Mouse (Mus musculus) layer of hippocampus, adult 9-10 months (tissue): ENCODE results near the gene Dmac2.
A peak's percentile ranks its signal among the peaks of the same experiment; 100 is the strongest.

Experiments
- DNase-seq: peaks from one replicate; pipeline ENCODE4 v3.0.0; 2022; ENCODE audit warnings: low spot score

Dmac2 gene

DNA sequence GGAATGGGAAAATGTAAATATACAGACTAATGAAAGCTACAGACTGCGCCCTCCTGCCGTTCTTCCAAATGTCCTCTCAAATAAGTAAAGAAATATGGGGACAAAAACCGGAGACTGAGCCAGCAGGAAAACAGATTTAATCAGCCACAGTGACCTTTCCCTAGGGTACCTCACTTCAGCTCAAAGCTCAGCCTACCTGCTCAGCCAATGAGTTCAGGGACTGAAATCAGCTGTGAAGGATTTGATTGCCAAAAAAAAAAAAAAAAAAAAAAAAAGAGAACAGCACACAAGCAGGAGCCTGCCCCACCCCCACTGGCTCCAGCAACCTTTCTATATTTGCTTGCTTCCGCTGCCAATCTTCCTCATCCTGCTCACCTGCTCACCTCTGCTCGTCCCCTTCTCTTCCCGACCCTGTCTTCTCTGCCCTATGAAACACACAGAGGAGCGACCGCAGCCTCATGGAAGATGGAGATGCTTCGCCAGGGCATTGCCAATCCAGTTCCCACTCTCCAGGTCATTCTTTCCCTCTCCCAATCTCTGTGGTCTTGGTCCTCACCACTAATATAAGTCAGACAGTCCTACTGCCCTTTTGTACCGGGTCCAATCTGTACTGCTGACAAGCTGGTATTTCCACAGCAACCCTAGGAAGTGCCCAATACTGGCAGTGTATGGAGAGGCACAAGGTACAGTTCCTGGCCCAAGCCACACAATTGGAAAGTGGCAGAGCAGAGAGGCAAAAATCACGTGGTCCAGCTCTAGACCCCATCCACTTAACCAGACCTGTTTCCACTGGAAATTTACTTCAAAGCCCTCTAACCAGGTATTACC lies 36.6 kb downstream of the Dmac2 start:
- DNase-seq: no peak

DNA sequence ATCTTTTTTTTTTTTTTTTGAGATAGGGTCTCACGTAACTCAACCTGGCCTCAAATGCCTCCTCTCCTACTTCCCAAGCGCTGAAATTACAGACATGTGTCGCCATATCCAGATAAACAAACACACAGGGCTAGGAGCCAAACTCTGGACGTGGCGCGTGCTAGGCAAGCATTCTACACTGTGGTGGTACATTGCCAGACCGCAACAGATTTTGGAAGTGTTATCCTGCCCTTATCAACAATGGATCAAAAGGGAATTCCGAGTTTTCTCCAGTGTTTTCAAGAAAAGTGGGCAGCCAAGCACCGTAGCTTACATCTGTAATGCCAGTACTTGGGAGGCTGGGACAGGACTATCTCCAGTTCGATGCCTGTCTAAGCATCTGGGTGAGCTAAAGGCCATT lies 38.6 kb downstream of the Dmac2 start:
- DNase-seq: no peak

DNA sequence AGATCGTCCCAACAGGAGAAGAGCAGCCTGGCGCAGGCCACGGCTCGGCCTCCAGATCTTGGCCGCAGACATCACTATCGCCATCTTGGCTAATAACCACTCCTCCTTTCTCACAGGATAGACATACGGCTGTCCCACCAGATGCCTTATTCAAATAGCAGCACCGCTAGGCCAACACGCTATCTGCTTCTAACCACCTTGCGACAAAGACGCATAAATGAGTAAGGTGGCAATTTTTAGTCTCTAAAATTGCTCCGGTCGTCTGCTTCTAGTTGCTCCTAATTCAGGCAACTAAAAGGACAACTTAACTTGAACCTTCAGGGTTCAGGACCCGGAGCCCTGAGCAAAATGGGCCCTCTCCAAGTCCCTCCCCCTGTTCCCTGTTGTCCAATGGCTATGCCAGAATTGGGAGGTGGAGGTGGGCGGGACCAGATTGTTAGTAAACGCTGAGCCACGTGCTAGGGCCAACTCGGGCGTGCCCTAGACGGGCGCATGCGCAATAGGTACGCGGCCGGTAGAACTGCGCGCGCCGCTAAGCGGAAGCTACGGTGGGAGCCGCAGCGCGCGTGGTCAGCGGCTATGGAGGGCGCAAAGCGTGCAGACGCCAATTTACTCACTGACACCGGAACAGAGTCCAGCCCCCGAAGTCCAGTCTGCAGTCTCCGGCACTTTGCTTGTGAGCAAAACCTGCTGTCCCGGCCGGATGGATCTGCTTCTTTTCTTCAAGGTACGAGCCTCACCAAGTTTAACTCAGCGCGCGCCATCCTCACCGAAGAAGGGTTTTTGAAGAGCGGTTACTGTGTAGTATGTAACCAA lies 39.7 kb downstream of the Dmac2 start, which contains the start of the genes Bckdha and Exosc5:
Gene Bckdha, minus strand, starts transcription at position 325 of the 816 bp plus-strand sequence.
Gene Exosc5, plus strand, starts transcription at position 508 of the 816 bp plus-strand sequence.
- DNase-seq: peak; percentile 99

DNA sequence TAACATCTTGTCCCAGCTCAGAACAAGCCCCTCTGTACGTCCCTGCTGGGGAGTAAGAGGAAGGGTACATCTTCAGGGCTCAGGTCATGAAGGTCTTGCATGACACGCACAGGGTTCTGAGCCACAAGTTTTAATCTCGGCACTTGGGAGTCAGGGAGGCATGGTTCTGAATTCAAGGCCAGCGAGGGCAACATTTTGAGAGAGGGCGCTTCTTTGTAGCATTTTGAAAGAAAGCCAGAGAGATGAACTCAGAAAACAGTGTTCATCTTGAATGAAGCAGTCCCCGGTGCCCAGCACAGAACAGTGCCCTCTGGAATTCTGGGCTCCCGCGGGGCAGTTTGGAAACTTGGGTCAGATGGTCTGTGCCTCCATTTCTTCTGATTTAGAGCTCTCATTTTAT lies 47.2 kb downstream of the Dmac2 start:
- DNase-seq: no peak

DNA sequence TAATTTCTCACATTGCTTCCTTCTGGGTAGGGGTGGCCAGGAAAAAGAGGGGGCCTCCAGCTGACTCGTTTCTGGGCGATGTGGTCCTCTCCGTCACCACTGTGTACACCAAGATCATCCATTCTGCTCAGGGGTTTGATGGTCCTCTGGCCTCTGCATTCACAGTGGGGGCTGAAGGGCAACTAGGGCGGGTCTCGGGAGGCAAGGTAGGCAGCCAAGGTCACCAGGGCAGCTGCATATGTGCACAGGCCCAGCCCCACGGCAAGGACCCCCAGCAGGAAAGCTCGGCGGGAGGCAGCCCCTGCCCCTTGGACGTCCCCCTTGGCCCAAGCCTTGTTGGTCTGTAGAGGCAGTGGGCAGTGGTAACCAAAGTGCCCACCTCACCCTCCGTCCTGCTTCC lies 49.9 kb downstream of the Dmac2 start:
- DNase-seq: no peak

DNA sequence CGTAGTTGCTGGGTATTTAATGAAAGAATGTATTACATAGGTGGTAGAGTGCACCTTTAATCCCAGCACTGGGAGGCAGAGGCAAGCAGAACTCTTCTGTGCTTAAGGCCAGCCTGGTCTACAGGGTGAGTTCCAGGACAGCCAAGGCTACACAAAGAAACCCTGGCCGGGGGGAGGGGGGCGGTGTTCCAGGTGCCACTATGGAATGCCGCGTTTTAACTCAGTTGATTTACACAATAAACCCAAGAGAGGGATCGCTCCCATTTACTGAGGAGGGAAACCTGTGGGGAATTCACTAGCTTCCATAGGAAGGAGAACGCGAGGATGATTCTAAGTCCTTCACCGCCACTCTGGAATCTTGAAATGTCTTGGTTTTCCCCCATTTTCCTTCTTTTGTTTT lies 50.4 kb downstream of the Dmac2 start:
- DNase-seq: no peak

DNA sequence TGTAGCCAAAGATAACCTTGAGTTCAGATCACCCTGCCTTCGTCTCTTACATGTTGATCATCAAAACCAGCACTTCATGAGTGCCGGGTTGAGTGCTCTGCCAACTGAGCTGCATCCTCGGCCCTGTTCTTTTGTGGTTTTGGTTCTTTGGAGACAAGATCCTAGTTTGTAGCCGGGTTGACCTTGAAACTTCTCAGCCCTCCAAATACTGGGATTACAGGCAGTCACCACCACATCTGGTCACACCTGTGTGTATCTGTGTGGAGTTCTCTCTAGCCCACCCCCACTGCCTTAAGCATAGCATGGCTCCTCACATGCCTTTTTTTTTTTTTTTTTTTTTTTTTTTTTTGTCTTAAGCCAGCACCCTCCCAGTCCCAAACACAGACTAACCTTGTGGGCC lies 50.9 kb downstream of the Dmac2 start:
- DNase-seq: no peak

DNA sequence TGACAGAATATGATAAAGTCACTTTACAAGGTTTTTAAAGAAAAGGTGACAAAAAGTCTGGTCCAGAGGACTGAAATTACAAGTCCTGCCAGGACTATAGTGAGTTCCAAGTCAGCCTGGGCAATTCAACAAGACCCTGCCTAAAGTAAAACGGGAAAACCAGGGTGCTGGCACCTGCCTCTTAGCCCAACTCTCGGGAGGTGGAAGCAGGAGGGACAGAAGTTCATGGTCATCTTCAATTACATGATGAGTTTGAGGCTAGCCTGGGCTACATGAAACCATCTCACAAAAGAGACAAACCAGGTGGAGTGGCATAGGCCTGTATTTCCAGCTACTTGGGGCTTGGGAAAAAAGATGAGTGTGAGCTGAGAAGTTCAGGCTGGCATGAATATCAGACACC lies 52.5 kb downstream of the Dmac2 start:
- no peak for DNase-seq

DNA sequence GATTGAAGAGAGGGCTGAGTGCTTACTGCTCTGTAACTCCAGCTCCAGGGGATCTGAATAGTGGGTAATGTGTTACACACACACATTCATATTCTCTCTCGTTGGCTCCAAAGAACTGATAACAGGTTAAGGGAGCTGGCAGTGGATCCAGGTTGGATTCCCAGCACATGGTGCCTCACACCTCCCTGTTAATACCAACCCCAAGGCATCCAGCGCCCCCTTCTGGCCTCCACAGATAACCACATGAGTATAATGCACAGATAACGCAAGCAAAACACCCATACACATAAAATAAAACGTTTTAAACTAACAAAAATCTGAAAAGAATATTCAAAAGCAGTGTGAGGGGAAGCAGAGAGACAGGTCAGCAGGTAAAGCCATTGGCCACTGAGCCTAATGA lies 53.2 kb downstream of the Dmac2 start:
- no peak for DNase-seq

DNA sequence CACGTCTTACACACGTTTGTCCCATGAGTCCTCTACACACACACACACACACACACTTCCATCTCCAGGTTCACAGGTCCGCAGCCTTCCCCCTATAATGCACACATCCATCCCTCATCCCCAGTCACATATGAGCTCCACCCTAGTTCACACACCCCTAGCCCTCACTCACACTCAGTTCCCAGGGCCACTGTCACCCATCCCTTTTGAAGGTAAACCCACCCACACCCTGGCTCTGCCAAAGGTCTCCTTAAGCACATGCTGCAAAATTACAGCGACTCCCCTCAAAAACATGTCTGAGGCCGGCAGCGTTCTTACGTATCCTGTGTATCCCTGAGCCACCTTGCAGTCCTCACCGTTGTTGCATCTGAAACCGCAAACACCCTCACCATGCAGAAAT lies 55.1 kb downstream of the Dmac2 start:
- DNase-seq: no peak

DNA sequence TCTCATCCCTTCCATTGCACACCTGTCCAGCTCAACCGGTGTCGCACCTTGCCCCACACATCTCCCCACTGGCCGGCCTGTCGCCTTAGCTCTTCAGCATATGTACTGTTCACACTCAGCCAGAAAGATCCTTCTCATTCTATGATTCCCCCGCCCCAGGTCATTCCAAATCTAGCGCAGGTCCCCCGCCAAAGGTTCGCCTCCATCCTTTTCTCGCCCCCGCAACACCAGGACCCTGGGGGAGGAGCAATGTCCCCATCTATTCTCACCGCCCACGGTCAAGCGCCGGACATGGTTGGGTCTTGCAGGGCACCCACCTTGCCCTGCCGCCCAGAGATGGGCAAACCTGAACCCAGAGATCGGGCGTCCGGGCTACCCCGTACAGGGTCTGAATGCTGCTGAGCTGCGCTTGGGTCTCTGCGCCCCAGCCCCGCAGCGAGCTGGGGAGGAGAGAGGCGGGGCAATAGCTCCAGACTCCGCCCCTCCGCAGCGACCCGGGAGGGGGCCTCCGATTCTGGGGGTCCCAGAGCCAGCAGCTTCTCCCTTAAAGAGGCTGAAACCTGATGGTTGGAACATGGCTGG lies 55.6 kb downstream of the Dmac2 start, which contains the start of gene Tmem91:
Gene Tmem91, minus strand, starts transcription at position 448 of the 582 bp plus-strand sequence.
- DNase-seq: no peak
